ENCODE assay signal across 21 mouse cellular contexts in genomic region chr11:23299910-23300309, GRCm38 (mm10). TPM values are rescaled to one million over a fixed set of nuclear protein-coding genes. Genes with fewer than 3 reads are reported as not detected.
DNase-seq lines count a peak whose midpoint lies in the region; ATAC-seq and TF ChIP-seq lines count a peak whose summit lies in the region.
"Had no signal": no experiment of that assay in that cellular context is flagged by ENCODE, and none has a peak within 500 bp of the region (broad histone marks: within the 10 kb centered on the region; RNA-seq: fewer than 3 reads in every experiment).

No protein-coding gene starts in this region.

- ATAC-seq in limb, embryonic 13.5 days (ENCODE audit: low FRiP score, low read depth) = peak; percentile 16; the same call in 1 of the 2 replicates
- peak; percentile 19 for ATAC-seq in intestine, embryonic 16.5 days
- ATAC-seq: midbrain, embryonic 16.5 days had no signal

- in situ Hi-C loops in CH12.LX (cut with MboI; ENCODE audit: low pct_ligation_motif_present, low pct_unique_long_range_greater_than_20kb, low sequenced_read_pairs) = no loop called here

- no peak overlapping the region for H3K27ac ChIP-seq in limb, embryonic 13.5 days
- no peak overlapping the region for H3K27ac ChIP-seq in limb, embryonic 10.5 days
- no peak overlapping the region for H3K27ac ChIP-seq in CH12.LX (ENCODE audit: insufficient read depth, low read depth)
- no peak overlapping the region for H3K27ac ChIP-seq in MEL (ENCODE audit: control insufficient read depth, low read depth, low read length)
- H3K27ac ChIP-seq in intestine, embryonic 16.5 days (ENCODE audit: low read length) = no peak overlapping the region
- H3K27ac ChIP-seq: embryonic facial prominence, embryonic 10.5 days; hindbrain, embryonic 15.5 days; kidney, postnatal 0 days; layer of hippocampus, adult 2 months; lung, embryonic 15.5 days had no signal

- dilution Hi-C loops in CH12.LX (cut with MboI; ENCODE audit: extremely low pct_ligation_motif_present, extremely low pct_unique_long_range_greater_than_20kb, low sequenced_read_pairs) = no loop called here

- WGBS in limb, embryonic 13.5 days = 90% methylated on average over 1 of the region's 1 CpGs
- 88% methylated on average over 1 of the region's 1 CpGs for WGBS in limb, embryonic 10.5 days
- 92% methylated on average over 1 of the region's 1 CpGs for whole genome bisulfite sequencing in intestine, embryonic 16.5 days

- H3K27me3 ChIP-seq in limb, embryonic 13.5 days = no peaks in the 10 kb centered on the region
- no peaks in the 10 kb centered on the region for H3K27me3 ChIP-seq in limb, embryonic 10.5 days (ENCODE audit: low read depth, poor library complexity, severe bottlenecking)
- H3K27me3 ChIP-seq in CH12.LX (replicated peaks) (no peaks in the 10 kb centered on the region), MEL (ENCODE audit: control insufficient read depth in 1 of 2, insufficient read depth in 2 of 2, low read length in 2 of 2) (no peaks in the 10 kb centered on the region)
- H3K27me3 ChIP-seq in intestine, embryonic 16.5 days (replicated peaks; ENCODE audit: control insufficient read depth, insufficient read depth, low read length) = no peaks in the 10 kb centered on the region
- H3K27me3 ChIP-seq: hindbrain, embryonic 15.5 days; lung, embryonic 15.5 days had no signal

- no peaks in the 10 kb centered on the region for H3K79me2 ChIP-seq in CH12.LX (replicated peaks; ENCODE audit: control insufficient read depth, extremely low read depth, insufficient read depth, poor library complexity, severe bottlenecking)
- no peaks in the 10 kb centered on the region for H3K79me2 ChIP-seq in MEL (ENCODE audit: control insufficient read depth, insufficient read depth, low read length, poor library complexity)

- TF ChIP-seq CTCF in CH12.LX (conservative IDR thresholded peaks at IDR 0.05 in 1 of 2, IDR thresholded peaks at IDR 0.05 in 1 of 2; ENCODE audit: low read depth in 2 of 2, low read length in 2 of 2) = no peak
- TF ChIP-seq CTCF in MEL (IDR thresholded peaks at IDR 0.05 in 2 of 3, conservative IDR thresholded peaks at IDR 0.05 in 1 of 3; ENCODE audit: control insufficient read depth in 1 of 3, insufficient read depth in 1 of 3, low read depth in 2 of 3, low read length in 3 of 3, poor library complexity in 1 of 3, severe bottlenecking in 1 of 3) = no peak

- no peak for TF ChIP-seq RAD21 in CH12.LX (IDR thresholded peaks at IDR 0.05; ENCODE audit: low read depth, low read length)
- no peak for TF ChIP-seq RAD21 in MEL (IDR thresholded peaks at IDR 0.05; ENCODE audit: low read depth, low read length)

- TF ChIP-seq POLR2A in CH12.LX (IDR thresholded peaks at IDR 0.05; ENCODE audit: low read depth, low read length) = no peak
- 0 out of 4 replicates have a peak, but pooled peaks of 1 of the 2 experiments have one; percentile 29 for TF ChIP-seq POLR2A in MEL (IDR thresholded peaks at IDR 0.05; ENCODE audit: control insufficient read depth in 1 of 2, insufficient read depth in 1 of 2, low read depth in 1 of 2, low read length in 2 of 2, poor library complexity in 1 of 2)

- no peak for DNase-seq in limb, embryonic 10.5 days (ENCODE audit: low spot score)
- DNase-seq in CH12.LX (ENCODE audit: extremely low read depth) = no peak
- no peak for DNase-seq in MEL (ENCODE audit: low read depth, low spot score)
- no peak for DNase-seq in cerebellum, adult 8-10 months
- no peak for DNase-seq in left cerebral cortex, postnatal 36 days (ENCODE audit: low spot score in 2 of 2)
- DNase-seq: cerebellum, adult 11-12 months; cerebellum, postnatal 36 days; heart, postnatal 14 days; left cerebral cortex, postnatal 4 days; spleen, adult 18-20 months had no signal

- no peak overlapping the region for H3K4me3 ChIP-seq in limb, embryonic 13.5 days
- H3K4me3 ChIP-seq in limb, embryonic 10.5 days = no peak overlapping the region
- H3K4me3 ChIP-seq in CH12.LX (replicated peaks in 1 of 3; ENCODE audit: low read depth in 2 of 3, low read length in 2 of 3, poor library complexity in 1 of 3) (no peak overlapping the region), MEL (ENCODE audit: control insufficient read depth in 1 of 2, insufficient read depth in 1 of 2, low read depth in 2 of 2, low read length in 2 of 2) (no peak overlapping the region)
- no peak overlapping the region for H3K4me3 ChIP-seq in intestine, embryonic 16.5 days (ENCODE audit: low read length)
- H3K4me3 ChIP-seq: embryonic facial prominence, embryonic 10.5 days; erythroblast, embryonic 14.5 days; hindbrain, embryonic 15.5 days; layer of hippocampus, adult 2 months; lung, embryonic 15.5 days had no signal

- no peak overlapping the region for H3K9ac ChIP-seq in limb, embryonic 13.5 days
- H3K9ac ChIP-seq in CH12.LX (ENCODE audit: insufficient read depth, low read depth) (no peak overlapping the region), MEL (ENCODE audit: control insufficient read depth, low read depth, low read length, poor library complexity, severe bottlenecking) (no peak overlapping the region)
- no peak overlapping the region for H3K9ac ChIP-seq in intestine, embryonic 16.5 days (ENCODE audit: low read depth, low read length)
- H3K9ac ChIP-seq: hindbrain, embryonic 15.5 days; lung, embryonic 15.5 days had no signal

- intact Hi-C loops in left cerebral cortex, postnatal 36 days (cut with DNase I) = no loop called here

- no peak for TF ChIP-seq EP300 in CH12.LX (IDR thresholded peaks at IDR 0.05; ENCODE audit: low read length)
- TF ChIP-seq EP300 in MEL (IDR thresholded peaks at IDR 0.05; ENCODE audit: low read depth in 1 of 2, low read length in 2 of 2) = no peak

- no peaks in the 10 kb centered on the region for H3K4me1 ChIP-seq in limb, embryonic 13.5 days
- H3K4me1 ChIP-seq in limb, embryonic 10.5 days = no peaks in the 10 kb centered on the region
- H3K4me1 ChIP-seq in CH12.LX (ENCODE audit: control insufficient read depth in 1 of 2, insufficient read depth in 2 of 2) = peaks cover 0 to 4% of the 10 kb centered on the region in 2 experiments; a peak in 1 of 4 replicates
- H3K4me1 ChIP-seq in MEL (ENCODE audit: control insufficient read depth in 1 of 2, insufficient read depth in 2 of 2, low read length in 2 of 2) = peaks cover 0 to 4% of the 10 kb centered on the region in 2 experiments; a peak in 1 of 4 replicates
- H3K4me1 ChIP-seq in intestine, embryonic 16.5 days (ENCODE audit: control insufficient read depth, insufficient read depth, low read length) = 0 out of 2 replicates have a peak, but pooled peaks cover 2% of the 10 kb centered on the region
- H3K4me1 ChIP-seq: embryonic facial prominence, embryonic 10.5 days; lung, embryonic 15.5 days had no signal

- peaks cover 36% of the 10 kb centered on the region for H3K36me3 ChIP-seq in limb, embryonic 13.5 days
- H3K36me3 ChIP-seq in limb, embryonic 10.5 days = peaks cover 50% of the 10 kb centered on the region
- H3K36me3 ChIP-seq in CH12.LX (replicated peaks in 1 of 2; ENCODE audit: control insufficient read depth in 1 of 2, insufficient read depth in 1 of 2, low read length in 1 of 2) (peaks cover 23 to 45% of the 10 kb centered on the region in 2 experiments), MEL (ENCODE audit: control insufficient read depth in 1 of 2, insufficient read depth in 2 of 2, low read length in 2 of 2) (peaks cover 19 to 25% of the 10 kb centered on the region in 2 experiments)
- H3K36me3 ChIP-seq in intestine, embryonic 16.5 days (ENCODE audit: control insufficient read depth, insufficient read depth, low read length) = peaks cover 8% of the 10 kb centered on the region; the same call in 1 of the 2 replicates

- H3K9me3 ChIP-seq in limb, embryonic 13.5 days = no peaks in the 10 kb centered on the region
- no peaks in the 10 kb centered on the region for H3K9me3 ChIP-seq in limb, embryonic 10.5 days (replicated peaks)
- H3K9me3 ChIP-seq in CH12.LX (replicated peaks; ENCODE audit: low read length) (no peaks in the 10 kb centered on the region), MEL (replicated peaks; ENCODE audit: insufficient read depth, low read length) (no peaks in the 10 kb centered on the region)
- no peaks in the 10 kb centered on the region for H3K9me3 ChIP-seq in intestine, embryonic 16.5 days (ENCODE audit: control insufficient read depth, low read length)
- H3K9me3 ChIP-seq: embryonic facial prominence, embryonic 10.5 days; G1E; hindbrain, embryonic 15.5 days; lung, embryonic 15.5 days had no signal

- no peak overlapping the region for H3K4me2 ChIP-seq in limb, embryonic 13.5 days (replicated peaks)
- H3K4me2 ChIP-seq in CH12.LX (ENCODE audit: insufficient read depth, low read depth, poor library complexity, severe bottlenecking) = no peak overlapping the region
- no peak overlapping the region for H3K4me2 ChIP-seq in intestine, embryonic 16.5 days (ENCODE audit: low read depth, low read length)
- H3K4me2 ChIP-seq: heart, embryonic 11.5 days; hindbrain, embryonic 15.5 days; lung, embryonic 15.5 days had no signal

TF ChIP-seq in CH12.LX, 34 proteins besides CTCF, POLR2A, EP300 and RAD21 (continues in another document):
- TF ChIP-seq UBTF (IDR thresholded peaks at IDR 0.05; ENCODE audit: low read depth, low read length) = no peak

TF ChIP-seq in MEL, 35 proteins besides CTCF, POLR2A, EP300 and RAD21 (continues in another document):
- peak; percentile 65; the same call in 1 of the 2 replicates for TF ChIP-seq POLR2AphosphoS2 (IDR thresholded peaks at IDR 0.05; ENCODE audit: low read length)

RNA-seq across cellular contexts. Expression of gene Usp34, which starts 6.8 kb away (rescaled TPM):
- polyA plus RNA-seq in limb, embryonic 13.5 days (2015; fragmentation: Nextera tagmentation; extraction: Ambion mirVana) = 30.6 and 30.7 TPM in 2 replicates
- polyA plus RNA-seq in limb, embryonic 10.5 days (2016; fragmentation: Nextera tagmentation; extraction: Ambion mirVana) = 23.2 and 25.9 TPM in 2 replicates
- total RNA-seq in CH12.LX (2012; rRNA removed) (45.4 and 47.5 TPM in 2 replicates), CH12.LX (2014; rRNA removed) (87.2 and 92.5 TPM in 2 replicates), MEL (2012; rRNA removed) (30.4 and 36.8 TPM in 2 replicates)
- polyA plus RNA-seq in CH12.LX (2012; ENCODE audit: insufficient read length, low read depth) (57.4 and 65.4 TPM in 2 replicates), MEL (2012; ENCODE audit: insufficient read depth in 1 of 2, insufficient read length in 2 of 2, low read depth in 1 of 2, low replicate concordance in 2 of 2, missing spikeins in 1 of 2) (10 to 100 TPM; 34.9 to 36.6 TPM)
- 12.9 and 16.9 TPM in 2 replicates for polyA plus RNA-seq in intestine, embryonic 16.5 days (2015; fragmentation: Nextera tagmentation; extraction: Ambion mirVana)
- 100 to 1,000 TPM in 1 of 2 experiments, 10 to 100 TPM in 1; 89.0 to 101 TPM for total RNA-seq in left cerebral cortex, postnatal 36 days (2021)

RNA-seq across cellular contexts. Expression of gene Xpo1, which starts 44.1 kb away (rescaled TPM):
- 102 and 116 TPM in 2 replicates for polyA plus RNA-seq in limb, embryonic 13.5 days (2015; fragmentation: Nextera tagmentation; extraction: Ambion mirVana)
- polyA plus RNA-seq in limb, embryonic 10.5 days (2016; fragmentation: Nextera tagmentation; extraction: Ambion mirVana) = 133 and 153 TPM in 2 replicates
- 140 and 176 TPM in 2 replicates for total RNA-seq in CH12.LX (2012; rRNA removed)
- total RNA-seq in CH12.LX (2014; rRNA removed) = 295 and 333 TPM in 2 replicates
- 199 and 246 TPM in 2 replicates for polyA plus RNA-seq in CH12.LX (2012; ENCODE audit: insufficient read length, low read depth)
- total RNA-seq in MEL (2012; rRNA removed) = 119 and 143 TPM in 2 replicates
- polyA plus RNA-seq in MEL (2012; ENCODE audit: insufficient read depth in 1 of 2, insufficient read length in 2 of 2, low read depth in 1 of 2, low replicate concordance in 2 of 2, missing spikeins in 1 of 2) = 100 to 1,000 TPM in 1 of 2 experiments, 10 to 100 TPM in 1; 95.0 to 276 TPM
- polyA plus RNA-seq in intestine, embryonic 16.5 days (2015; fragmentation: Nextera tagmentation; extraction: Ambion mirVana) = 49.6 and 52.8 TPM in 2 replicates
- total RNA-seq in left cerebral cortex, postnatal 36 days (2021) = 10 to 100 TPM; 50.2 to 67.6 TPM
